Mouse (Mus musculus) limb, embryonic 10.5 days (tissue): ENCODE results near the gene Arfrp1. TPM values are rescaled to one million over a fixed set of nuclear protein-coding genes. Genes with fewer than 3 reads are reported as not detected.
A peak's percentile ranks its signal among the peaks of the same experiment; 100 is the strongest.

ENCODE experiments used
- DNase-seq: peaks from one replicate; pipeline ENCODE4 v3.0.0-alpha.2; 2017; ENCODE audit warnings: low spot score
- H3K27ac ChIP-seq: fragments of 300-500 bp; sonication (generic); 2 replicates; pipeline ENCODE4 v1.5.1; 2016; ENCODE audit warnings: mild to moderate bottlenecking
- H3K27me3 ChIP-seq: fragments of 300-500 bp; sonication (generic); 2 replicates; pipeline ENCODE4 v1.6.1; 2016; ENCODE audit warnings: low read depth, mild to moderate bottlenecking; ENCODE audit not compliant: poor library complexity, severe bottlenecking
- H3K36me3 ChIP-seq: fragments of 300-500 bp; sonication (generic); 2 replicates; pipeline ENCODE4 v1.6.1; 2016; ENCODE audit warnings: mild to moderate bottlenecking, moderate library complexity
- H3K4me1 ChIP-seq: fragments of 300-500 bp; sonication (generic); 2 replicates; pipeline ENCODE4 v1.6.1; 2016
- H3K4me3 ChIP-seq: fragments of 300-500 bp; sonication (generic); 2 replicates; pipeline ENCODE4 v1.5.1; 2016; ENCODE audit warnings: mild to moderate bottlenecking, moderate library complexity
- H3K9me3 ChIP-seq: fragments of 300-500 bp; sonication (generic); replicated peaks from 2 replicates; pipeline ENCODE4 v1.6.1; 2016; ENCODE audit warnings: mild to moderate bottlenecking
- WGBS: fragments of 180-500 bp; shearing (Covaris S2); methylation state at CpG from one replicate; pipeline ENCODE4 v1.1.7; 2016; 5-methylcytosine and 5-hydroxymethylcytosine counted together
- polyA plus RNA-seq: library from polyadenylated mRNA; unstranded; fragments of >200 nt; fragmentation: Nextera tagmentation; extraction: Ambion mirVana; gene quantifications from 2 replicates; pipeline ENCODE4 v1.2.1, GENCODE M21; 2016

The Arfrp1 gene
- polyA plus RNA-seq, 1 experiment from 2014 or later, result 80.9 TPM

- Histone ChIP-seq H3K36me3 (no peaks in the 10 kb centered on the region), H3K27me3 (peaks cover 74% of the 10 kb centered on the region), H3K27ac (no peak overlapping the region), H3K9me3 (no peaks in the 10 kb centered on the region), H3K4me1 (peaks cover 10% of the 10 kb centered on the region), H3K4me3 (peak overlapping the region; percentile 24)
- WGBS, result 3% methylated on average over 35 of the region's 35 CpGs
- no peak for DNase-seq
Measured at GRCm38 (mm10) chr2:181313344-181314079, 51.7 kb downstream of the Arfrp1 start.

- WGBS, result 14% methylated on average over 5 of the region's 5 CpGs
- H3K27ac ChIP-seq, result no peak overlapping the region
- H3K36me3 ChIP-seq, result no peaks in the 10 kb centered on the region
- H3K9me3 ChIP-seq, result no peaks in the 10 kb centered on the region
- peaks cover 80% of the 10 kb centered on the region for H3K27me3 ChIP-seq
- H3K4me1 ChIP-seq, result peaks cover 10% of the 10 kb centered on the region
- DNase-seq, result no peak
- H3K4me3 ChIP-seq, result no peak overlapping the region
Measured at GRCm38 (mm10) chr2:181313006-181313343, 52.2 kb downstream of the Arfrp1 start.

- Histone ChIP-seq H3K27me3 (peaks cover 85% of the 10 kb centered on the region), H3K9me3 (no peaks in the 10 kb centered on the region), H3K4me3 (no peak overlapping the region), H3K4me1 (peaks cover 10% of the 10 kb centered on the region), H3K36me3 (no peaks in the 10 kb centered on the region), H3K27ac (no peak overlapping the region)
- 77% methylated on average over 3 of the region's 3 CpGs for WGBS
- DNase-seq, result no peak
Measured at GRCm38 (mm10) chr2:181312435-181312834, 52.8 kb downstream of the Arfrp1 start.

Other genes starting within 250 kb of the Arfrp1 start
- gene Kcnq2, start 230.1 kb downstream of the Arfrp1 start, polyA plus RNA-seq, result 0.10 and 0.20 TPM in 2 replicates
- not detected in 2 replicates for gene Eef1a2, start 208.4 kb downstream of the Arfrp1 start, polyA plus RNA-seq
- gene Ppdpf, start 178.2 kb downstream of the Arfrp1 start, polyA plus RNA-seq, result 394 and 428 TPM in 2 replicates
- not detected in 2 replicates for gene Ptk6, start 162.6 kb downstream of the Arfrp1 start, polyA plus RNA-seq
- 1.6 and 2.0 TPM in 2 replicates for gene Srms, start 152.2 kb downstream of the Arfrp1 start, polyA plus RNA-seq
- 0.34 and 0.73 TPM in 2 replicates for gene Fndc11, start 145.4 kb downstream of the Arfrp1 start, polyA plus RNA-seq
- 0.87 and 1.2 TPM in 2 replicates for gene Helz2, start 123.4 kb downstream of the Arfrp1 start, polyA plus RNA-seq
- 20.3 and 23.0 TPM in 2 replicates for gene Gmeb2, start 77.4 kb downstream of the Arfrp1 start, polyA plus RNA-seq
- gene Stmn3, start 50.9 kb downstream of the Arfrp1 start, polyA plus RNA-seq, result 0.21 and 0.41 TPM in 2 replicates
- gene Rtel1, start 45.7 kb downstream of the Arfrp1 start, polyA plus RNA-seq, result 79.8 and 80.8 TPM in 2 replicates
- gene Zgpat, start 476 bp downstream of the Arfrp1 start, polyA plus RNA-seq, result 43.8 and 54.0 TPM in 2 replicates
- gene Lime1, start 14.7 kb upstream of the Arfrp1 start, polyA plus RNA-seq, result 26.1 and 30.6 TPM in 2 replicates
- 17.5 and 17.7 TPM in 2 replicates for gene Zbtb46, start 94.0 kb upstream of the Arfrp1 start, polyA plus RNA-seq
- gene Abhd16b, start 127.8 kb upstream of the Arfrp1 start, polyA plus RNA-seq, result 0.08 and 0.21 TPM in 2 replicates
- gene Tpd52l2, start 131.7 kb upstream of the Arfrp1 start, polyA plus RNA-seq, result 176 and 185 TPM in 2 replicates
- 86.6 and 97.6 TPM in 2 replicates for gene Dnajc5, start 155.1 kb upstream of the Arfrp1 start, polyA plus RNA-seq
- gene Uckl1, start 219.5 kb upstream of the Arfrp1 start, polyA plus RNA-seq, result 36.6 and 44.1 TPM in 2 replicates
- gene Prpf6, start 226.5 kb upstream of the Arfrp1 start, polyA plus RNA-seq, result 79.4 and 80.5 TPM in 2 replicates
- gene Zfp512b, start 227.4 kb upstream of the Arfrp1 start, polyA plus RNA-seq, result 37.5 and 57.7 TPM in 2 replicates
- 12.0 and 17.2 TPM in 2 replicates for gene Samd10, start 233.8 kb upstream of the Arfrp1 start, polyA plus RNA-seq